Mouse (Mus musculus) kidney, adult 2 months (tissue): Measurements from ENCODE around the gene Sub1. TPM values are rescaled to one million over a fixed set of nuclear protein-coding genes. Genes with fewer than 3 reads are reported as not detected.

Experiments
- DNase-seq: peaks from one replicate; pipeline ENCODE4 v3.0.0; 2021
- H3K27ac ChIP-seq: fragments of 200-500 bp; 2 replicates; pipeline ENCODE4 v1.5.1; 2012; ENCODE audit warnings: low read depth, low read length, control low read depth, inconsistent platforms; ENCODE audit not compliant: insufficient read depth
- H3K27me3 ChIP-seq: fragments of 200-500 bp; replicated peaks from 2 replicates; pipeline ENCODE4 v1.6.1; 2012; ENCODE audit warnings: mild to moderate bottlenecking, moderate library complexity, low read length, inconsistent platforms; ENCODE audit not compliant: control insufficient read depth, insufficient read depth
- H3K36me3 ChIP-seq: fragments of 200-500 bp; 2 replicates; pipeline ENCODE4 v1.6.1; 2012; ENCODE audit warnings: mild to moderate bottlenecking, moderate library complexity, low read length, inconsistent platforms; ENCODE audit not compliant: control insufficient read depth, insufficient read depth
- H3K4me1 ChIP-seq: fragments of 200-500 bp; 2 replicates; pipeline ENCODE4 v1.6.1; 2011; ENCODE audit warnings: low read length; ENCODE audit not compliant: control insufficient read depth, insufficient read depth
- H3K4me3 ChIP-seq: fragments of 200-500 bp; 2 replicates; pipeline ENCODE4 v1.5.1; 2011; ENCODE audit warnings: mild to moderate bottlenecking, low read depth, low read length, control low read depth; ENCODE audit not compliant: insufficient read depth
- CTCF ChIP-seq: fragments of 200-500 bp; conservative IDR thresholded peaks from 2 replicates; pipeline ENCODE4 v1.5.1; 2011; ENCODE audit warnings: low read depth, mild to moderate bottlenecking, control low read depth, low read length, moderate library complexity, mixed read lengths; ENCODE audit not compliant: insufficient read depth, insufficient read length
- POLR2A ChIP-seq: fragments of 200-500 bp; IDR thresholded peaks from one replicate; pipeline ENCODE4 v1.6.1; 2011; ENCODE audit warnings: low read depth, low read length, control low read depth
- WGBS: fragments of 180-500 bp; shearing (Covaris S2); methylation state at CpG from one replicate; pipeline ENCODE4 v1.1.7; 2018; 5-methylcytosine and 5-hydroxymethylcytosine counted together
- polyA plus RNA-seq: library from polyadenylated mRNA; depleted of rRNA; stranded (reverse); fragments of >200 nt; gene quantifications from 2 replicates; pipeline ENCODE4 v1.2.3, GENCODE M21; 2012

Gene Sub1
- polyA plus RNA-seq, 1 experiment = 10.5 TPM

GRCm38 (mm10) chr15:11966367-11966766 is 30.4 kb downstream of the Sub1 start:
- Histone ChIP-seq H3K4me3 (no peak overlapping the region), H3K27ac (no peak overlapping the region), H3K27me3 (no peaks in the 10 kb centered on the region), H3K4me1 (no peaks in the 10 kb centered on the region), H3K36me3 (no peaks in the 10 kb centered on the region)
- DNase-seq = peak; percentile 44
- TF ChIP-seq POLR2A (no peak), CTCF (0 out of 2 replicates have a peak, but pooled peaks have one; percentile 10)
- 6% methylated on average over 4 of the region's 4 CpGs for whole genome bisulfite sequencing

- 86% methylated on average over 5 of the region's 5 CpGs for WGBS
- no peak for TF ChIP-seq CTCF
- no peak for TF ChIP-seq POLR2A
- Histone ChIP-seq H3K36me3 (no peaks in the 10 kb centered on the region), H3K27ac (no peak overlapping the region), H3K4me3 (no peak overlapping the region), H3K27me3 (no peaks in the 10 kb centered on the region), H3K4me1 (no peaks in the 10 kb centered on the region)
- DNase-seq = no peak
These were observed 31.5 kb downstream of the Sub1 start for GRCm38 (mm10) chr15:11965201-11965845.

- TF ChIP-seq POLR2A (no peak), CTCF (no peak)
- Histone ChIP-seq H3K36me3 (no peaks in the 10 kb centered on the region), H3K4me3 (no peak overlapping the region), H3K4me1 (no peaks in the 10 kb centered on the region), H3K27me3 (no peaks in the 10 kb centered on the region), H3K27ac (no peak overlapping the region)
- WGBS = 92% methylated on average over 11 of the region's 11 CpGs
- DNase-seq = no peak
These were observed 32.8 kb downstream of the Sub1 start for GRCm38 (mm10) chr15:11963791-11964525.

GRCm38 (mm10) chr15:11959716-11960115 is 37.1 kb downstream of the Sub1 start:
- H3K27ac ChIP-seq = no peak overlapping the region
- no peaks in the 10 kb centered on the region for H3K4me1 ChIP-seq
- TF ChIP-seq CTCF = no peak
- no peak for TF ChIP-seq POLR2A
- H3K27me3 ChIP-seq = no peaks in the 10 kb centered on the region
- H3K36me3 ChIP-seq = no peaks in the 10 kb centered on the region
- no peak overlapping the region for H3K4me3 ChIP-seq
- 87% methylated on average over 3 of the region's 3 CpGs for WGBS
- no peak for DNase-seq

DNA sequence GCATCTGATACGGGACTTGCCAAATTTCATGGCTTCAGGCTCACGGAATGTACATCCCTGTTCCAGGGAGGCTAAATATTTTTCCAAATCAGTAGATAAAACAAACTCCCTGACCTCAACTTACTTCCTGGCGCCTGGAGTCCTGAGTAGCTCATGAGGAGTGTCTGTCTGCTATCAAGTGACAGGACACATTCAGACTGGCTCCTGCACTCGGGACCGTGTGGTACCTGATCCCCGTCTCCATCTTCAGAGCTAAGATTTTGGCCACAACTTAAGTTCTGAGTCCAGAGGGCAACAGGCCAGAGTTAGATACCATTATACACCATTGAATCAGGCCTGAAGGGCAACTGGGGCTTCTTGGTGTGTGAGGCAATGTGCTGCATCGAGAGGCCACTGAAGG is 40.7 kb downstream of the Sub1 start:
- WGBS = 63% methylated on average over 7 of the region's 7 CpGs
- Histone ChIP-seq H3K36me3 (no peaks in the 10 kb centered on the region), H3K27me3 (no peaks in the 10 kb centered on the region), H3K4me1 (no peaks in the 10 kb centered on the region), H3K27ac (no peak overlapping the region), H3K4me3 (no peak overlapping the region)
- no peak for DNase-seq
- TF ChIP-seq CTCF (no peak), POLR2A (no peak)

- Histone ChIP-seq H3K27me3 (no peaks in the 10 kb centered on the region), H3K36me3 (no peaks in the 10 kb centered on the region), H3K4me3 (no peak overlapping the region), H3K27ac (no peak overlapping the region), H3K4me1 (no peaks in the 10 kb centered on the region)
- WGBS = 42% methylated on average over 4 of the region's 4 CpGs
- TF ChIP-seq CTCF = no peak
- TF ChIP-seq POLR2A = no peak
- peak; percentile 5 for DNase-seq
These were observed 42.6 kb downstream of the Sub1 start for GRCm38 (mm10) chr15:11954190-11954589.

GRCm38 (mm10) chr15:11952159-11952558 is 44.6 kb downstream of the Sub1 start:
- no peak overlapping the region for H3K4me3 ChIP-seq
- H3K4me1 ChIP-seq = no peaks in the 10 kb centered on the region
- TF ChIP-seq POLR2A (no peak), CTCF (no peak)
- 60% methylated on average over 3 of the region's 3 CpGs for WGBS
- no peak overlapping the region for H3K27ac ChIP-seq
- DNase-seq = no peak
- no peaks in the 10 kb centered on the region for H3K27me3 ChIP-seq
- no peaks in the 10 kb centered on the region for H3K36me3 ChIP-seq
